Mouse (Mus musculus): ENCODE results near the gene Dera. TPM values are rescaled to one million over a fixed set of nuclear protein-coding genes. Genes with fewer than 3 reads are reported as not detected.

Dera gene
- total and polyA plus RNA-seq, 3 experiments: 59.5 to 80.6 (median 78.0) TPM

- Histone ChIP-seq H3K4me3 (replicated peaks in 1 of 3; ENCODE audit: low read depth in 2 of 3, low read length in 2 of 3, poor library complexity in 1 of 3) (no peak overlapping the region), H3K9ac (ENCODE audit: insufficient read depth, low read depth) (no peak overlapping the region), H3K9me3 (replicated peaks; ENCODE audit: low read length) (no peaks in the 10 kb centered on the region), H3K27me3 (replicated peaks) (no peaks in the 10 kb centered on the region), H3K4me1 (ENCODE audit: control insufficient read depth in 1 of 2, insufficient read depth in 2 of 2) (no peaks in the 10 kb centered on the region), H3K27ac (ENCODE audit: insufficient read depth, low read depth) (no peak overlapping the region), H3K4me2 (ENCODE audit: insufficient read depth, low read depth, poor library complexity, severe bottlenecking) (no peak overlapping the region), H3K79me2 (replicated peaks; ENCODE audit: control insufficient read depth, extremely low read depth, insufficient read depth, poor library complexity, severe bottlenecking) (no peaks in the 10 kb centered on the region), H3K36me3 (replicated peaks in 1 of 2; ENCODE audit: control insufficient read depth in 1 of 2, insufficient read depth in 1 of 2, low read length in 1 of 2) (no peaks in the 10 kb centered on the region)
- dilution Hi-C loops (cut with MboI; ENCODE audit: extremely low pct_ligation_motif_present, extremely low pct_unique_long_range_greater_than_20kb, low sequenced_read_pairs) (no loop called here), in situ Hi-C loops (cut with MboI; ENCODE audit: low pct_ligation_motif_present, low pct_unique_long_range_greater_than_20kb, low sequenced_read_pairs) (no loop called here)
- no peak for DNase-seq (ENCODE audit: extremely low read depth)
- no peak for TF ChIP-seq NELFE (IDR thresholded peaks at IDR 0.05; ENCODE audit: low read depth, low read length)
- no peak for TF ChIP-seq ZNF384 (IDR thresholded peaks at IDR 0.05; ENCODE audit: low read depth, low read length)
Observed at GRCm38 (mm10) chr6:137870667-137871066, 116.3 kb downstream of the Dera start.

DNA sequence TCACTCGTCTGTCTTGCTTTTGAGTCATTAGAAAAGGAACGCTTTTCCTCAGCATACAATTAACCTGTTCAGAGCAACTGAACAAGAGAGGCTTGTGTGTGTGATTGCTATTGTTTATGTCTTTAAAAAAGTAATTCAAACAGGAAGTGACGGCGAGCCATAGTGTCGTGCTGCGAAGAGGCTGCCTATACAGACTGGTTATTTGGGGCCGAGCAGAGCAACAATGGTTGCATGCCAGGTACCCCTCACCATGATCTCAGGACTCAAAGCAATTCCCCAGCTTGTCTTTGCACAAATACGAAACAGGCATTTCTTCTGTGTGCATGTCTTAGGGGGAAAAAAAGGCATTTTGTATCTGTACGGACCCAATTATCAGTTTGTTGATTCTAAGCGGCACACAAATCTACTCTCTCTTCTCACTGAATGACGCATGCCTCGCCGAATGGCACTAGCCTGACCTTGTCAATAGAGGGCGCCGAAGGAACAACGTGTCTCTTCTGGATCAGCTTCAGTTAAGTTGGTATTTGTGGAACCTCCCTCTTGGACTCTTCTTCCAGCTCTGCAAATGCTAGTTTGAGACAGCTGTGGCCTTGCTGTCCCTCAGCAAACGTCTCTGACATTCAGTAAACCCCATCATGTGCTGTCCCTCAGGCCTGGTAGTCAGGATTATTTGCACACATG lies 117.8 kb downstream of the Dera start:
- H3K9me3 ChIP-seq (replicated peaks; ENCODE audit: low read length): no peaks in the 10 kb centered on the region
- no peaks in the 10 kb centered on the region for H3K4me1 ChIP-seq (ENCODE audit: control insufficient read depth in 1 of 2, insufficient read depth in 2 of 2)
- peak; percentile 58 for DNase-seq (ENCODE audit: extremely low read depth)
- dilution Hi-C loops (cut with MboI; ENCODE audit: extremely low pct_ligation_motif_present, extremely low pct_unique_long_range_greater_than_20kb, low sequenced_read_pairs) (no loop called here), in situ Hi-C loops (cut with MboI; ENCODE audit: low pct_ligation_motif_present, low pct_unique_long_range_greater_than_20kb, low sequenced_read_pairs) (no loop called here)
- no peaks in the 10 kb centered on the region for H3K36me3 ChIP-seq (replicated peaks in 1 of 2; ENCODE audit: control insufficient read depth in 1 of 2, insufficient read depth in 1 of 2, low read length in 1 of 2)
- peak; percentile 22; the same call in 1 of the 2 replicates for TF ChIP-seq SMC3 (IDR thresholded peaks at IDR 0.05; ENCODE audit: low read depth, low read length)
- no peak for TF ChIP-seq MXI1 (IDR thresholded peaks at IDR 0.05; ENCODE audit: low read depth, low read length)
- peak; percentile 56 to 65 for TF ChIP-seq CTCF (conservative IDR thresholded peaks at IDR 0.05 in 1 of 2, IDR thresholded peaks at IDR 0.05 in 1 of 2; ENCODE audit: low read depth in 2 of 2, low read length in 2 of 2)
- TF ChIP-seq IRF4 (IDR thresholded peaks at IDR 0.05; ENCODE audit: low read depth, low read length): no peak
- TF ChIP-seq PAX5 (IDR thresholded peaks at IDR 0.05; ENCODE audit: low read length): no peak
- no peak for TF ChIP-seq NELFE (IDR thresholded peaks at IDR 0.05; ENCODE audit: low read depth, low read length)
- peak; percentile 59 for TF ChIP-seq RAD21 (IDR thresholded peaks at IDR 0.05; ENCODE audit: low read depth, low read length)
- H3K27me3 ChIP-seq (replicated peaks): no peaks in the 10 kb centered on the region
- H3K27ac ChIP-seq (ENCODE audit: insufficient read depth, low read depth): no peak overlapping the region
- H3K79me2 ChIP-seq (replicated peaks; ENCODE audit: control insufficient read depth, extremely low read depth, insufficient read depth, poor library complexity, severe bottlenecking): no peaks in the 10 kb centered on the region
- no peak overlapping the region for H3K9ac ChIP-seq (ENCODE audit: insufficient read depth, low read depth)
- H3K4me2 ChIP-seq (ENCODE audit: insufficient read depth, low read depth, poor library complexity, severe bottlenecking): no peak overlapping the region
- H3K4me3 ChIP-seq (replicated peaks in 1 of 3; ENCODE audit: low read depth in 2 of 3, low read length in 2 of 3, poor library complexity in 1 of 3): no peak overlapping the region

GRCm38 (mm10) chr6:137874471-137875244 lies 120.3 kb downstream of the Dera start:
- H3K9ac ChIP-seq (ENCODE audit: insufficient read depth, low read depth): no peak overlapping the region

More at GRCm38 (mm10) chr6:137874471-137875244, 120.3 kb downstream of the Dera start:
- TF ChIP-seq JUN (IDR thresholded peaks at IDR 0.05; ENCODE audit: insufficient read depth, low read depth, low read length): no peak
- TF ChIP-seq MYC (IDR thresholded peaks at IDR 0.05; ENCODE audit: low read depth, low read length): no peak
- no peak for TF ChIP-seq GABPA (IDR thresholded peaks at IDR 0.05; ENCODE audit: insufficient replicate concordance, low read depth, low read length)
- TF ChIP-seq ZC3H11A (IDR thresholded peaks at IDR 0.05; ENCODE audit: low read depth, low read length): no peak
- no peak for TF ChIP-seq CTCF (conservative IDR thresholded peaks at IDR 0.05 in 1 of 2, IDR thresholded peaks at IDR 0.05 in 1 of 2; ENCODE audit: low read depth in 2 of 2, low read length in 2 of 2)
- TF ChIP-seq RCOR1 (conservative IDR thresholded peaks at IDR 0.05; ENCODE audit: low read depth, low read length): no peak
- TF ChIP-seq IRF4 (IDR thresholded peaks at IDR 0.05; ENCODE audit: low read depth, low read length): no peak
- no peak for TF ChIP-seq BHLHE40 (IDR thresholded peaks at IDR 0.05; ENCODE audit: low read depth, low read length)
- no peak for TF ChIP-seq MEF2A (IDR thresholded peaks at IDR 0.05; ENCODE audit: borderline replicate concordance, low read depth, low read length)
- no peak for TF ChIP-seq ELF1 (IDR thresholded peaks at IDR 0.05; ENCODE audit: low read depth, low read length)
- no peak for TF ChIP-seq E2F4 (IDR thresholded peaks at IDR 0.05; ENCODE audit: insufficient replicate concordance, low read depth, low read length)
- H3K9me3 ChIP-seq (replicated peaks; ENCODE audit: low read length): no peaks in the 10 kb centered on the region
- H3K4me3 ChIP-seq (replicated peaks in 1 of 3; ENCODE audit: low read depth in 2 of 3, low read length in 2 of 3, poor library complexity in 1 of 3): no peak overlapping the region
- in situ Hi-C loops (cut with MboI; ENCODE audit: low pct_ligation_motif_present, low pct_unique_long_range_greater_than_20kb, low sequenced_read_pairs) (no loop called here), dilution Hi-C loops (cut with MboI; ENCODE audit: extremely low pct_ligation_motif_present, extremely low pct_unique_long_range_greater_than_20kb, low sequenced_read_pairs) (no loop called here)
- no peak overlapping the region for H3K4me2 ChIP-seq (ENCODE audit: insufficient read depth, low read depth, poor library complexity, severe bottlenecking)
- no peak for DNase-seq (ENCODE audit: extremely low read depth)
- H3K27me3 ChIP-seq (replicated peaks): no peaks in the 10 kb centered on the region
- no peaks in the 10 kb centered on the region for H3K79me2 ChIP-seq (replicated peaks; ENCODE audit: control insufficient read depth, extremely low read depth, insufficient read depth, poor library complexity, severe bottlenecking)
- H3K36me3 ChIP-seq (replicated peaks in 1 of 2; ENCODE audit: control insufficient read depth in 1 of 2, insufficient read depth in 1 of 2, low read length in 1 of 2): no peaks in the 10 kb centered on the region
- no peaks in the 10 kb centered on the region for H3K4me1 ChIP-seq (ENCODE audit: control insufficient read depth in 1 of 2, insufficient read depth in 2 of 2)
- H3K27ac ChIP-seq (ENCODE audit: insufficient read depth, low read depth): no peak overlapping the region
